ENCODE assay signal across 8 mouse cellular contexts in genomic region chr11:120353500-120354303, GRCm38 (mm10). TPM values are rescaled to one million over a fixed set of nuclear protein-coding genes. Genes with fewer than 3 reads are reported as not detected.
DNase-seq lines count a peak whose midpoint lies in the region; ATAC-seq and TF ChIP-seq lines count a peak whose summit lies in the region.

No protein-coding gene starts in this region.

- CTCF ChIA-PET in Patski (lab: Charles Lee) = interaction anchor here (1.0 to 3.0 kb wide), 6 partner anchors 9 to 70 kb away, joined by 3 to 13 read pairs (median 4); no protein-coding TSS in a partner anchor

- peak overlapping the region; percentile 20; the same call in 1 of the 2 replicates for H3K9ac ChIP-seq in lung, embryonic 14.5 days

- in situ Hi-C loops in Patski (cut with MboI; ENCODE audit: low pct_unique_long_range_greater_than_20kb) = loop anchor here (5.0 kb wide), 1 partner anchor 41 kb away; no protein-coding TSS in a partner anchor

- no peaks in the 10 kb centered on the region for H3K36me3 ChIP-seq in kidney, adult 2 months (ENCODE audit: control insufficient read depth, insufficient read depth, low read length)
- H3K36me3 ChIP-seq in lung, embryonic 14.5 days (ENCODE audit: insufficient read depth) = 0 out of 2 replicates have a peak, but pooled peaks cover 5% of the 10 kb centered on the region

- peak; percentile 10 for ATAC-seq in Patski
- ATAC-seq in lung, embryonic 14.5 days (ENCODE audit: insufficient read depth) = no peak

- peak overlapping the region; percentile 7; the same call in 1 of the 2 replicates for H3K4me3 ChIP-seq in kidney, adult 2 months (ENCODE audit: insufficient read depth, low read depth, low read length)
- 0 out of 2 replicates have a peak overlapping the region, but pooled peaks have one; percentile 3 for H3K4me3 ChIP-seq in lung, embryonic 14.5 days (ENCODE audit: low read depth, low read length)

- H3K4me1 ChIP-seq in kidney, adult 2 months (ENCODE audit: control insufficient read depth, insufficient read depth, low read length) = peaks cover 20% of the 10 kb centered on the region
- peaks cover 36% of the 10 kb centered on the region for H3K4me1 ChIP-seq in lung, embryonic 14.5 days (ENCODE audit: insufficient read depth)

- no peaks in the 10 kb centered on the region for H3K9me3 ChIP-seq in lung, embryonic 14.5 days (ENCODE audit: low read depth, low read length)

- POLR2A ChIA-PET in Patski (lab: Charles Lee) = interaction anchor here (0.8 to 1.6 kb wide), 3 partner anchors 16 to 24 kb away, joined by 3 to 5 read pairs (median 4); no protein-coding TSS in a partner anchor

- no peak for TF ChIP-seq CTCF in Patski (IDR thresholded peaks at IDR 0.05)
- peak; percentile 78 for TF ChIP-seq CTCF in kidney, adult 2 months (conservative IDR thresholded peaks at IDR 0.05; ENCODE audit: insufficient read depth, insufficient read length, low read depth, low read length)
- TF ChIP-seq CTCF in lung, embryonic 14.5 days (IDR thresholded peaks at IDR 0.05; ENCODE audit: low read depth) = peak; percentile 89

- peak overlapping the region; percentile 42 for H3K4me2 ChIP-seq in lung, embryonic 14.5 days

- peak overlapping the region; percentile 57 for H3K27ac ChIP-seq in kidney, adult 2 months (ENCODE audit: insufficient read depth, low read depth, low read length)
- peak overlapping the region; percentile 87 for H3K27ac ChIP-seq in lung, embryonic 14.5 days (ENCODE audit: low read depth)

- 27% methylated on average over 26 of the region's 26 CpGs for WGBS in kidney, adult 2 months
- WGBS in lung, embryonic 14.5 days = 26% methylated on average over 26 of the region's 26 CpGs

- peak; percentile 91 to 93 for DNase-seq in B cell, adult 2 months
- no peak for DNase-seq in Patski (ENCODE audit: low read depth, low spot score)
- peak; percentile 57 to 72 for DNase-seq in cerebellum, postnatal 36 days
- DNase-seq in heart, adult 18-20 months = peak; percentile 89 to 94
- DNase-seq in kidney, adult 2 months = peak; percentile 89
- DNase-seq in lung, embryonic 14.5 days = peak; percentile 77
- peak; percentile 82 for DNase-seq in ovary, adult 18-20 months (ENCODE audit: low spot score)
- DNase-seq in thymus, postnatal 4 days = peak; percentile 88

- no peaks in the 10 kb centered on the region for H3K27me3 ChIP-seq in Patski
- no peaks in the 10 kb centered on the region for H3K27me3 ChIP-seq in kidney, adult 2 months (replicated peaks; ENCODE audit: control insufficient read depth, insufficient read depth, low read length)
- no peaks in the 10 kb centered on the region; the same call in 1 of the 2 replicates for H3K27me3 ChIP-seq in lung, embryonic 14.5 days (ENCODE audit: insufficient read depth, low read length)

- no peak for TF ChIP-seq POLR2A in kidney, adult 2 months (IDR thresholded peaks at IDR 0.05; ENCODE audit: low read depth, low read length)

RNA-seq across cellular contexts. Expression of gene Actg1, which starts 5.4 kb away (rescaled TPM):
- 2,862 TPM for polyA plus RNA-seq in Patski (2021)
- total RNA-seq in heart, adult 18-20 months (2021) = 100 to 1,000 TPM; 286 to 296 TPM
- polyA plus RNA-seq in kidney, adult 2 months (2012; rRNA removed) = 828 and 981 TPM in 2 replicates
- 2,614 and 2,926 TPM in 2 replicates for polyA plus RNA-seq in lung, embryonic 14.5 days (2014; fragmentation: Nextera tagmentation; extraction: Ambion mirVana)

RNA-seq across cellular contexts. Expression of gene Fscn2, which starts 7.6 kb away (rescaled TPM):
- 0.23 TPM for polyA plus RNA-seq in Patski (2021)
- not detected for total RNA-seq in heart, adult 18-20 months (2021)
- 0.16 and 0.19 TPM in 2 replicates for polyA plus RNA-seq in kidney, adult 2 months (2012; rRNA removed)
- 0.23 and 0.57 TPM in 2 replicates for polyA plus RNA-seq in lung, embryonic 14.5 days (2014; fragmentation: Nextera tagmentation; extraction: Ambion mirVana)

RNA-seq across cellular contexts. Expression of gene Faap100, which starts 24.9 kb away (rescaled TPM):
- polyA plus RNA-seq in Patski (2021) = 15.1 TPM
- total RNA-seq in heart, adult 18-20 months (2021) = 10 to 100 TPM; 10.6 to 11.7 TPM
- 30.3 and 45.1 TPM in 2 replicates for polyA plus RNA-seq in kidney, adult 2 months (2012; rRNA removed)
- polyA plus RNA-seq in lung, embryonic 14.5 days (2014; fragmentation: Nextera tagmentation; extraction: Ambion mirVana) = 35.6 and 44.5 TPM in 2 replicates
